Mouse (Mus musculus): ENCODE measurements around the gene Sort1.

- TF ChIP-seq CTCF (IDR thresholded peaks at IDR 0.05; ENCODE audit: low read depth, low read length) (no peak), EP300 (IDR thresholded peaks at IDR 0.05; ENCODE audit: insufficient read depth, low read depth, low read length) (no peak), POLR2A (IDR thresholded peaks at IDR 0.05; ENCODE audit: insufficient read depth, low read length) (no peak)
These were observed 108.4 kb downstream of the Sort1 start for GRCm38 (mm10) chr3:108392299-108392698.
